Mouse (Mus musculus) lung, adult 2 months (tissue): ENCODE results near the gene Gm9918.

Experiments used
- CTCF ChIP-seq: fragments of 200-500 bp; IDR thresholded peaks from 2 replicates; pipeline ENCODE4 v1.5.1; 2011; ENCODE audit warnings: mild to moderate bottlenecking, low read length, control low read depth; ENCODE audit not compliant: insufficient read depth
- POLR2A ChIP-seq: fragments of 200-500 bp; IDR thresholded peaks from 2 replicates; pipeline ENCODE4 v1.6.1; 2011; ENCODE audit warnings: low read depth, mild to moderate bottlenecking, control low read depth, low read length, borderline replicate concordance; ENCODE audit errors: extremely low read depth

DNA sequence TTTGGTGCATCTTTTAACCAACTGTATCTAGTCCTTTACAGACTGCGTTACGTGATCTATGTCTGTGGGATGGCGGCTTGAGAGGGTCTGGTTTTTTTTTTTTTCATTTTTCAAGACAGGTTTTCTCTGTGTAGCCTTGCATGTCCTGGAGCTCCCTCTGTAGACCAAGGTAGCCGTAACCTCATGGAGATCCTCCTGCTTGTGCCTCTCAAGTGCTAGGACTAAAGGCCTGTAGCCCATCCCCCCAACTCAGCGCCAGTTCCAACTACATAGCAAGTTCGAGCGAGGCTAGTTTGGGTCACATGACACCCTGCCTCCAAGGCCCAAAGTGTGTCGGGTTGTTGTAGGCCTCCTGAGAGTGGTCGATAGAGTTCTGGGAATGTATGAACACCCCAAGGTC is 38.4 kb downstream of the Gm9918 start:
- TF ChIP-seq CTCF (no peak), POLR2A (no peak)
